Mouse (Mus musculus) small intestine, adult 2 months (tissue): ENCODE data around the gene Slitrk4.

Source experiments
- CTCF ChIP-seq: fragments of 200-500 bp; IDR thresholded peaks from 2 replicates; pipeline ENCODE4 v1.5.1; 2012; ENCODE audit warnings: low read depth, mild to moderate bottlenecking, control low read depth, inconsistent platforms, low read length, moderate library complexity, mixed read lengths; ENCODE audit not compliant: insufficient replicate concordance, insufficient read length; ENCODE audit errors: extremely low read depth
- POLR2A ChIP-seq: fragments of 200-500 bp; IDR thresholded peaks from 2 replicates; pipeline ENCODE4 v1.6.1; 2012; ENCODE audit warnings: low read depth, mild to moderate bottlenecking, control low read depth, inconsistent platforms, low read length, moderate library complexity

- TF ChIP-seq CTCF, result no peak
- TF ChIP-seq POLR2A, result no peak
Measured at GRCm38 (mm10) chrX:64263481-64263880, 13.3 kb downstream of the Slitrk4 start.
